ENCODE assay signal across 8 mouse cellular contexts in genomic region chrX:13242320-13243096, GRCm38 (mm10). TPM values are rescaled to one million over a fixed set of nuclear protein-coding genes. Genes with fewer than 3 reads are reported as not detected.
DNase-seq lines count a peak whose midpoint lies in the region; ATAC-seq and TF ChIP-seq lines count a peak whose summit lies in the region.

No protein-coding gene starts in this region.

- ATAC-seq in erythroid progenitor cell, adult 5-6 weeks (replicated peaks; ENCODE audit: low FRiP score, poor library complexity, severe bottlenecking), result peak; percentile 61
- ATAC-seq in heart, embryonic 13.5 days (ENCODE audit: extremely low read depth, insufficient number of reproducible peaks, low FRiP score, low TSS enrichment), result peak; percentile 75
- peak; percentile 83 for ATAC-seq in liver, embryonic 12.5 days
- ATAC-seq in stomach, embryonic 15.5 days (ENCODE audit: insufficient read depth, low FRiP score, low read depth), result peak; percentile 93

- no peak overlapping the region for H3K4me3 ChIP-seq in C2C12 (ENCODE audit: insufficient read depth, poor library complexity, severe bottlenecking)
- H3K4me3 ChIP-seq in heart, embryonic 13.5 days, result peak overlapping the region; percentile 46
- H3K4me3 ChIP-seq in liver, embryonic 12.5 days, result peak overlapping the region; percentile 56
- H3K4me3 ChIP-seq in stomach, embryonic 15.5 days (replicated peaks), result peak overlapping the region; percentile 33

- WGBS in heart, embryonic 13.5 days, result 8% methylated on average over 24 of the region's 24 CpGs
- WGBS in liver, embryonic 12.5 days (ENCODE audit: insufficient replicate concordance), result 6% methylated on average over 24 of the region's 24 CpGs
- WGBS in stomach, embryonic 15.5 days, result 12% methylated on average over 24 of the region's 24 CpGs

- peak overlapping the region; percentile 80 for H3K9ac ChIP-seq in heart, embryonic 13.5 days
- H3K9ac ChIP-seq in liver, embryonic 12.5 days, result peak overlapping the region; percentile 68
- H3K9ac ChIP-seq in stomach, embryonic 15.5 days, result no peak overlapping the region; the same call in 1 of the 2 replicates

- H3K27me3 ChIP-seq in C2C12 (ENCODE audit: control insufficient read depth, insufficient read depth, insufficient read length), result no peaks in the 10 kb centered on the region
- H3K27me3 ChIP-seq in heart, embryonic 13.5 days (replicated peaks), result peaks cover 86% of the 10 kb centered on the region
- H3K27me3 ChIP-seq in liver, embryonic 12.5 days (replicated peaks), result peaks cover 12% of the 10 kb centered on the region
- 0 out of 2 replicates have a peak, but pooled peaks cover 5% of the 10 kb centered on the region for H3K27me3 ChIP-seq in stomach, embryonic 15.5 days (replicated peaks)

- no peaks in the 10 kb centered on the region for H3K36me3 ChIP-seq in C2C12 (ENCODE audit: control insufficient read depth, insufficient read depth)
- no peaks in the 10 kb centered on the region for H3K36me3 ChIP-seq in heart, embryonic 13.5 days
- no peaks in the 10 kb centered on the region for H3K36me3 ChIP-seq in liver, embryonic 12.5 days
- no peaks in the 10 kb centered on the region for H3K36me3 ChIP-seq in stomach, embryonic 15.5 days

- peak overlapping the region; percentile 97 for H3K27ac ChIP-seq in heart, embryonic 13.5 days (replicated peaks)
- H3K27ac ChIP-seq in liver, embryonic 12.5 days, result peak overlapping the region; percentile 84
- H3K27ac ChIP-seq in stomach, embryonic 15.5 days, result peak overlapping the region; percentile 96

- H3K79me3 ChIP-seq in C2C12 (ENCODE audit: low read depth), result no peaks in the 10 kb centered on the region

- H3ac ChIP-seq in C2C12 (ENCODE audit: control insufficient read depth, insufficient read length, low read depth), result peak overlapping the region; percentile 64

- H3K4me1 ChIP-seq in heart, embryonic 13.5 days, result peaks cover 29% of the 10 kb centered on the region
- H3K4me1 ChIP-seq in liver, embryonic 12.5 days, result peaks cover 35% of the 10 kb centered on the region
- no peaks in the 10 kb centered on the region for H3K4me1 ChIP-seq in stomach, embryonic 15.5 days

- TF ChIP-seq CTCF in C2C12 (IDR thresholded peaks at IDR 0.05; ENCODE audit: control insufficient read depth, insufficient read depth, insufficient read length), result no peak
- no peak for TF ChIP-seq CTCF in brain, embryonic 14.5 days (IDR thresholded peaks at IDR 0.05; ENCODE audit: borderline replicate concordance, extremely low read depth, insufficient read depth, insufficient read length)

- TF ChIP-seq POLR2A in brain, embryonic 14.5 days (IDR thresholded peaks at IDR 0.05; ENCODE audit: borderline replicate concordance, extremely low read depth, insufficient read depth, insufficient read length, poor library complexity, severe bottlenecking), result no peak; the same call in 1 of the 2 replicates

- H3K4me2 ChIP-seq in heart, embryonic 13.5 days, result peak overlapping the region; percentile 66
- peak overlapping the region; percentile 71 for H3K4me2 ChIP-seq in liver, embryonic 12.5 days
- H3K4me2 ChIP-seq in stomach, embryonic 15.5 days, result peak overlapping the region; percentile 53

- no peaks in the 10 kb centered on the region for H3K79me2 ChIP-seq in C2C12 (ENCODE audit: control insufficient read depth, insufficient read depth)

- H3K9me3 ChIP-seq in heart, embryonic 13.5 days, result no peaks in the 10 kb centered on the region
- no peaks in the 10 kb centered on the region for H3K9me3 ChIP-seq in liver, embryonic 12.5 days (replicated peaks)
- H3K9me3 ChIP-seq in stomach, embryonic 15.5 days, result no peaks in the 10 kb centered on the region

- DNase-seq in brain, embryonic 14.5 days (ENCODE audit: low read depth), result peak; percentile 98
- peak; percentile 90 for DNase-seq in kidney, postnatal 10 days
- peak; percentile 27 to 40 for DNase-seq in natural killer cell, adult 2 months (ENCODE audit: low spot score in 2 of 2)

TF ChIP-seq in C2C12, 6 proteins besides CTCF, POLR2A, EP300 and RAD21:
- TF ChIP-seq USF1 (IDR thresholded peaks at IDR 0.05; ENCODE audit: low read depth) (no peak), CEBPB (IDR thresholded peaks at IDR 0.05; ENCODE audit: low read depth) (no peak), MAX (IDR thresholded peaks at IDR 0.05) (no peak), MYOG (IDR thresholded peaks at IDR 0.05; ENCODE audit: control insufficient read depth, extremely low read depth, insufficient read length) (no peak), FOSL1 (IDR thresholded peaks at IDR 0.05; ENCODE audit: insufficient read depth, low read length, poor library complexity, severe bottlenecking) (no peak), MYOD1 (IDR thresholded peaks at IDR 0.05; ENCODE audit: control insufficient read depth, insufficient read length, low read depth) (no peak)
TF ChIP-seq in C2C12: peak in this region for 0.

RNA-seq across cellular contexts. Expression of gene Ddx3x, which starts 38.3 kb away (rescaled TPM):
- polyA plus RNA-seq in C2C12 (2012; fragmentation: generic; extraction: Trizol), result 63.1 TPM
- 77.0 and 126 TPM in 2 replicates for polyA plus RNA-seq in brain, embryonic 14.5 days (2012; rRNA removed)
- 87.6 and 87.9 TPM in 2 replicates for total RNA-seq in erythroid progenitor cell, adult 5-6 weeks (2015; ENCODE audit: low replicate concordance)
- total RNA-seq in erythroid progenitor cell, adult 5-6 weeks (2017; ENCODE audit: low replicate concordance), result 95.5 and 132 TPM in 2 replicates
- 74.5 and 79.7 TPM in 2 replicates for polyA plus RNA-seq in heart, embryonic 13.5 days (2015; fragmentation: Nextera tagmentation; extraction: Ambion mirVana)
- 89.7 and 94.7 TPM in 2 replicates for polyA plus RNA-seq in liver, embryonic 12.5 days (2016; fragmentation: Nextera tagmentation; extraction: Ambion mirVana)
- polyA plus RNA-seq in stomach, embryonic 15.5 days (2015; fragmentation: Nextera tagmentation; extraction: Ambion mirVana), result 112 and 125 TPM in 2 replicates

Comparison
In these comparisons a context has a peak if more than half of its experiments do, and no peak if none do; other contexts are left out.
1. DNase-seq: peak in every context shown above with its lines; median percentile 98 in brain, embryonic 14.5 days; 90 in kidney, postnatal 10 days; 34 in natural killer cell, adult 2 months.